Mouse (Mus musculus) lung, embryonic 16.5 days (tissue): ENCODE results near the gene Dop1b. TPM values are rescaled to one million over a fixed set of nuclear protein-coding genes. Genes with fewer than 3 reads are reported as not detected.

Experiments used
- ATAC-seq: fragments of 200-750 bp; cut with Nextera tagmentation; 2 replicates; pipeline ENCODE4 v1.8.0; 2017; ENCODE audit warnings: low read depth, mild to moderate bottlenecking, moderate library complexity
- H3K27ac ChIP-seq: fragments of 300-500 bp; sonication (generic); 2 replicates; pipeline ENCODE4 v1.5.1; 2014; ENCODE audit warnings: mild to moderate bottlenecking, control low read depth, low read length
- H3K27me3 ChIP-seq: fragments of 300-500 bp; sonication (generic); 2 replicates; pipeline ENCODE4 v1.6.1; 2014; ENCODE audit warnings: low read depth, low read length, mixed read lengths; ENCODE audit not compliant: control insufficient read depth, insufficient read depth
- H3K36me3 ChIP-seq: fragments of 300-500 bp; sonication (generic); 2 replicates; pipeline ENCODE4 v1.6.1; 2014; ENCODE audit warnings: low read length; ENCODE audit not compliant: control insufficient read depth, insufficient read depth
- H3K4me1 ChIP-seq: fragments of 300-500 bp; sonication (generic); replicated peaks from 2 replicates; pipeline ENCODE4 v1.6.1; 2014; ENCODE audit warnings: low read length, mixed read lengths; ENCODE audit not compliant: control insufficient read depth, insufficient read depth
- H3K4me2 ChIP-seq: fragments of 300-500 bp; sonication (generic); 2 replicates; pipeline ENCODE4 v1.6.1; 2014; ENCODE audit warnings: low read depth, low read length, control low read depth
- H3K4me3 ChIP-seq: fragments of 300-500 bp; sonication (generic); 2 replicates; pipeline ENCODE4 v1.5.1; 2014; ENCODE audit warnings: mild to moderate bottlenecking, low read length, control low read depth
- H3K9ac ChIP-seq: fragments of 300-500 bp; sonication (generic); 2 replicates; pipeline ENCODE4 v1.6.1; 2014; ENCODE audit warnings: low read length, control low read depth
- H3K9me3 ChIP-seq: fragments of 300-500 bp; sonication (generic); 2 replicates; pipeline ENCODE4 v1.6.1; 2016; ENCODE audit warnings: low read length; ENCODE audit not compliant: control insufficient read depth
- WGBS: fragments of 180-500 bp; shearing (Covaris S2); extraction: QIAGEN DNeasy Blood & Tissue Kit; methylation state at CpG from one replicate; pipeline ENCODE4 v1.1.7; 2014; 5-methylcytosine and 5-hydroxymethylcytosine counted together
- polyA plus RNA-seq: library from polyadenylated mRNA; unstranded; fragments of >200 nt; fragmentation: Nextera tagmentation; extraction: Ambion mirVana; gene quantifications from 2 replicates; pipeline ENCODE4 v1.2.1, GENCODE M21; 2015

The Dop1b gene
- polyA plus RNA-seq, 1 experiment from 2014 or later: 19.3 TPM

DNA sequence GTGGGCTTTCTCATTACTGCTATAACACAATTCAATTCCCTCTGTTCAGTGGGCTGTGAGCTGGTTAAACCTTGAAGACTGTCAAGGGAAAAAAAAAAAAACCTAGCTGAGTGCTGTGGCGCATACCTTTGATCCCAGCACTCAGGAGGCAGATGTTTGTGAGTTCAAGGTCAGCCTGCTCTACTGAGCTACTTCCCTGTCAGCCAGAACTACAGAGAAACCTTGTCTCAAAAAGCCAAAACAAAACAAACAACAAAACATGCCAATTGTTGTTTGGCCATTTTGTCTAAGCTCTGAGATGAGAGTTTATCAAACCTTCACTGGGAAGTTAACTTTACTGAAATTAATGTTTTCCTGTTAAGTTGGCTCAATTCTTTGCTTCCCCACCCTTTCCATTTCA is 2.5 kb upstream of the Dop1b start:
- no peaks in the 10 kb centered on the region; the same call in 1 of the 2 replicates for H3K27me3 ChIP-seq

DNA sequence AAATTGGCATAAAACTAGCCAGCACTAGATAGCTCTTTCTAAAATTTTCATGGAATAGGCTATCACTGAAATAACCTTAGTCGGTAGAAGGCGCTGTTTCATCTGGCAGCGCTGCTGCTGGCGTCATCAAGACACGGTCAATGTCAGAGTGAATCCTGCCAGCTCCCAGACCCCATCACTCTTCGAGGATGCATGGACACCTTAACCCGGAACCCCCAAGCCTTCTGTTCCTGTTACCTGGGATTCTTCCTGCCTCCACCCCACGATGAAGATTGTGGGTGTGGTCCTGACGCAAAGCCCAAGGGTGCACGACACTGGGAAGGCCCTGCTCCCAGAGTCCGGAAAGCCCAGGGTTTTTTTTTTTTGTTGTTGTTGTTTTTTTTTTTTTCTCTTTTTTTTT is 780 bp upstream of the Dop1b start:
- peak overlapping the region; percentile 70 for H3K27ac ChIP-seq
- H3K4me3 ChIP-seq: peak overlapping the region; percentile 79
- peak; percentile 29 for ATAC-seq
- no peaks in the 10 kb centered on the region for H3K9me3 ChIP-seq
- no peaks in the 10 kb centered on the region; the same call in 1 of the 2 replicates for H3K27me3 ChIP-seq
- under 1% methylated on average over 11 of the region's 11 CpGs for WGBS
- H3K4me1 ChIP-seq: peaks cover 15% of the 10 kb centered on the region
- no peaks in the 10 kb centered on the region for H3K36me3 ChIP-seq
- H3K4me2 ChIP-seq: peak overlapping the region; percentile 73
- H3K9ac ChIP-seq: peak overlapping the region; percentile 55; the same call in 1 of the 2 replicates

More for the DNA sequence above, 2.5 kb upstream of the Dop1b start:
- Histone ChIP-seq H3K4me3 (no peak overlapping the region), H3K4me1 (peaks cover 10% of the 10 kb centered on the region), H3K27ac (no peak overlapping the region), H3K36me3 (no peaks in the 10 kb centered on the region), H3K9me3 (no peaks in the 10 kb centered on the region), H3K9ac (no peak overlapping the region), H3K4me2 (no peak overlapping the region)
- WGBS: 55% methylated on average over 1 of the region's 1 CpGs
- ATAC-seq: no peak

DNA sequence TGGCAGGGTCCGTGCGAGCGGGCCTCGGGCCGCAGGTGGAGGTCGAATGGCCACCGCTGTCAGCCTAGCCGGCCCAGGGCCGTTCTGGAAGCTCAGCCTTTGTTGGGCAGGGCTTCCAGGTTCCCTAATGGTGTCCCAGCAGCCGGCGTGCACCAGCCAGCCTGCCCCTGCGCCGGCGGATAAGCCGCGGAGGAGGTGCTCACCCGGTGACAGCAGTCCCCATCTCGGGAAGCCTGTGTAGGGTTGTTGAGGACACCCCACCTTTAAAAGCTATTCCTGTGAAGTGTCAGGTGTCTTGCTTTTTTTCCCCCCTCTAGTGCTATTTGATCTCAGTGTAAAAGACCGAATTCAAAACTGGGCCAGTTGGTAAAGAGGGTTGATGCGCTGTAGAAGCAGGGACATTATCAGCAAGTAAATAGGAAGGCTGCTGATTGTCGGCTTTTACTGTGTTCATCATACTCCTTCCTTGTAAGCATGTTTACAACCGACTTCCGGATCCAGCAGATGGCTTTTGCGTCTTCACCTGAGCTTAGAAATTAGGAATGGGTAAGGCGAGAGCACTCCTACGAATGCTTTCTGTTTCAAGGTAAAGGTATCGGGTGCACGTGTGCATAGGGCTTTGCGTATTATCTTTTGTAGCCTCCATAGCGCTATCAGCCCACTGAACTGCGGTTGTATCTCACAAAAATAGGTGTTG is 633 bp downstream of the Dop1b start:
- Histone ChIP-seq H3K36me3 (no peaks in the 10 kb centered on the region), H3K4me2 (peak overlapping the region; percentile 87), H3K27me3 (no peaks in the 10 kb centered on the region; the same call in 1 of the 2 replicates), H3K9ac (peak overlapping the region; percentile 89), H3K27ac (peak overlapping the region; percentile 41), H3K4me1 (peaks cover 29% of the 10 kb centered on the region), H3K9me3 (no peaks in the 10 kb centered on the region), H3K4me3 (peak overlapping the region; percentile 79)
- 6% methylated on average over 31 of the region's 31 CpGs for WGBS
- no peak for ATAC-seq

DNA sequence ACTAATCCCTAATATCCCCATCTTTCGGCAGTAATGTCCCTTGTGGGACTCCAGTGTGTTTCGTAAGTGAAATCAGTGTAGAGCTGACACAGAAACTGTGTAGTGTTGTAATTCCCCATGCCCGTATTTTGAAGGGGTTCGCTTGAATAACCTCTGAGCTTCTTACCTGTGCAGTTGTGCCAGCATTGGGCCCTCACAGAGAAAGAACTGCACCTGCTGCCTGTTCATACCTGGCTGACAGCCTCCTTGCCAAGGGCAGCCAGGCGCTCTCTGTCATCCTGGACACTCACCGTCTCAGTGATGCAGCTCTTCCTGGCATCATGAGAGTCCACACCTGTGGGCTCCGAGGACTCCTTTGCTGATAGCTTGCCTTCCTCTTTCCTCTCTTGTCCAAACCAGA is 1.3 kb downstream of the Dop1b start:
- Histone ChIP-seq H3K27me3 (no peaks in the 10 kb centered on the region; the same call in 1 of the 2 replicates), H3K4me3 (peak overlapping the region; percentile 79), H3K9me3 (no peaks in the 10 kb centered on the region), H3K4me1 (peaks cover 30% of the 10 kb centered on the region), H3K9ac (no peak overlapping the region), H3K4me2 (peak overlapping the region; percentile 87), H3K36me3 (no peaks in the 10 kb centered on the region), H3K27ac (no peak overlapping the region)
- WGBS: 75% methylated on average over 7 of the region's 7 CpGs
- ATAC-seq: no peak

DNA sequence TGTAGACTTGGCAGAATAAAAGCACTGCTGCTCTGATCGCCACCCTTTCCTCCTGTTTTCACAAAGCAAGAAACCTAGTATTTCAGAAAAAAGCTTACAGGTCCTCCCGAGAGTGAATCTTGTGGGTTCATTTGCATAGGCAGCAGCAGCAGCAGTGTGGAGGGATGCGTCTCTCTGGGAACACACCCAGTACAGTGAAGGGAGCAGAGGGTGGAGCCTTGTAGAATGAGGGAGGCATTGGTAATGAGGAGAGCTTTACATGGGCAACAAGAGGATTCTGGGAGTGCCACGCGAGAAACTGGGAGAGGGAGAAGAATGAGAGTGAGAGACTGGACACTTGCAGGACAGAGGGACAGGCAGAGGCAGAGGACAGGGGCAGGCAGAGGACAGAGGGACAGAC is 2.7 kb downstream of the Dop1b start:
- H3K9ac ChIP-seq: no peak overlapping the region
- WGBS: 35% methylated on average over 5 of the region's 5 CpGs
- no peaks in the 10 kb centered on the region for H3K36me3 ChIP-seq
- H3K4me2 ChIP-seq: no peak overlapping the region
- H3K27ac ChIP-seq: no peak overlapping the region
- no peaks in the 10 kb centered on the region for H3K9me3 ChIP-seq
- peaks cover 30% of the 10 kb centered on the region for H3K4me1 ChIP-seq
- no peaks in the 10 kb centered on the region; the same call in 1 of the 2 replicates for H3K27me3 ChIP-seq
- no peak for ATAC-seq
- H3K4me3 ChIP-seq: no peak overlapping the region

DNA sequence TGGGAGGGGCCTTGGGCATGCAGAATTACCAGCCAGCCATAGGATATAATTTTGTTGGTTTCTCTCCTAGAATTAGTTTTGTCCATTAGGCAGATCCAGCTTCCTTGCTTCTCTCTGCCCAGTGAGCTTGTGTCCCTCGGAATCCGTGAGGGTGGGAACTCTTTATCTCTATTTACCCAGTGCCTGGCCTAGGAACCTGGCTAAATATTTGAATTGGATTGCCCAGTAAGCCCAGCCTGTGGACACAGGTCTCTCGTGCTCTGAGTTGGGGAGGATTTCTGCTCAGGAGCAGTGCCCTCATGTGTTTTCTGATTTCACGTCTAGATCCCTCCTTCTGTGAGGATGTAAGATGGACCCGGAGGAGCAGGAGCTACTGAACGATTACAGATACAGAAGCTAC is 4.1 kb downstream of the Dop1b start:
- no peak for ATAC-seq
- Histone ChIP-seq H3K9ac (no peak overlapping the region), H3K36me3 (no peaks in the 10 kb centered on the region), H3K4me2 (no peak overlapping the region), H3K4me3 (no peak overlapping the region), H3K27me3 (no peaks in the 10 kb centered on the region; the same call in 1 of the 2 replicates), H3K9me3 (no peaks in the 10 kb centered on the region), H3K4me1 (peaks cover 30% of the 10 kb centered on the region), H3K27ac (peak overlapping the region; percentile 42)
- WGBS: 57% methylated on average over 6 of the region's 6 CpGs

DNA sequence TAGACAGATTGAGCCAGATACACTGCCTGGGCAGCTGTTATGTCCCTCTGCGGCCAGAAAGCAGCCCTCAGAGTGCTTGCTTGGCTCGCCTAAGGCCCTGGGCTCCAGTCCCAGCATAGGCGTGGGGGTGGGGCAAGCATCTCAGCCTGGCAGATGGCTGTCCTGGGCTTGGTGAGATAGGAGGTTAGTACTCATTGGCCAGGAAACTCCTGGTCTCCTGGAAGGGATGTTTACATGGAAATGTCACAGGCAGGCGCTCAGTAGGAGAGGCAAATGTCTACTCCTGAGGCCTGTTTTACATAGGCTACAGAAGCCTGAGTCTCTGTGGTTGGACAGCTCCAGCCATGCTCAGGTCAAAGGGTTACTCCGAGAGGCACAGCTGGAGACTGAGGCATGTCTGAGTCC is 5.6 kb downstream of the Dop1b start:
- H3K9me3 ChIP-seq: no peaks in the 10 kb centered on the region
- H3K27ac ChIP-seq: 0 out of 2 replicates have a peak overlapping the region, but pooled peaks have one; percentile 14

DNA sequence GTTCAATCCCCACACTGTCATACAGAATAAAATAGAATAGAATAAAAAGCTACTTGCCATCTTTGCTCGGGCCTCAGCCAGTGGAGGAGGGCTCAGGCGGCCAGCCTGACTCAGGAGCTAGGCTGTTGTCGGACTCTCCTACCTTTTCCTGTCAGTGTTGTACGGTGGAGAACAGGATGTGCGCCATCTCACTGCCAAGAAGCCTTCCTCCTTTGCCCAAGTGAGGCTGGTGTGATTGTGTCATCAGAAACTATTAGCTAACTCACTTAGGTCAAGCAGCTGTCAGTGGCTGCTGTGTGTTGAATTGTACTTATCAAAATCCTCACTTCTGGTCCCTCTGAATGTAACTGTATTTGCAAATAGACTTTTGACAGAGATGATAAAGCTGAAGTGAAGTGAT is 10.1 kb downstream of the Dop1b start:
- Histone ChIP-seq H3K9me3 (no peaks in the 10 kb centered on the region), H3K36me3 (no peaks in the 10 kb centered on the region), H3K4me3 (no peak overlapping the region), H3K27me3 (no peaks in the 10 kb centered on the region), H3K4me1 (peaks cover 7% of the 10 kb centered on the region), H3K9ac (no peak overlapping the region), H3K4me2 (no peak overlapping the region), H3K27ac (no peak overlapping the region)
- ATAC-seq: no peak
- 58% methylated on average over 5 of the region's 5 CpGs for WGBS

More for the DNA sequence above, 5.6 kb downstream of the Dop1b start:
- Histone ChIP-seq H3K4me1 (peaks cover 29% of the 10 kb centered on the region), H3K9ac (no peak overlapping the region), H3K4me3 (no peak overlapping the region), H3K27me3 (no peaks in the 10 kb centered on the region; the same call in 1 of the 2 replicates), H3K4me2 (no peak overlapping the region), H3K36me3 (no peaks in the 10 kb centered on the region)
- WGBS: 22% methylated on average over 5 of the region's 5 CpGs
- peak; percentile 71 for ATAC-seq

DNA sequence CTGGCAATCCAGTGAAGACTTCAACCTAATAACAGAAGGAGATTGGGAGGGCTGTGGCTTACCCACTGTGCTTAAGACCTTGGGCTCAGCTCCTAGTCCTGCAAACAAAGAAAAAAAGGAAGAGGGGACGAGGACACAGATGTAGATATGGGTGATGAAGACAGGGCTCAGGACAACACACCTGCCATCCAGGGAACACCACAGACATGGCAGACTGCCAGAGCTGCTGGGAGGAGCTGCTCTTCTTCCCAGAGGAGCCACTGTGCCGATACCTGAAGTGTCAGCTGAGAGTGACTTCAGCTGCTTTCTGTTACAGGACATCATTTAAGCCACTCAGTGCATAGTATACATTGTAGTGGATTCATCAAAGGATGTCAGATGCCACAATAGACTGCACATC is 10.8 kb downstream of the Dop1b start:
- no peak for ATAC-seq
- no peak overlapping the region for H3K4me2 ChIP-seq
- H3K4me3 ChIP-seq: no peak overlapping the region
- H3K9ac ChIP-seq: no peak overlapping the region
- H3K36me3 ChIP-seq: no peaks in the 10 kb centered on the region
- no peaks in the 10 kb centered on the region; the same call in 1 of the 2 replicates for H3K4me1 ChIP-seq
- H3K27ac ChIP-seq: no peak overlapping the region
- H3K27me3 ChIP-seq: no peaks in the 10 kb centered on the region
- WGBS: 56% methylated on average over 2 of the region's 2 CpGs
- no peaks in the 10 kb centered on the region for H3K9me3 ChIP-seq
